Mouse (Mus musculus): ENCODE data around the gene Cbfa2t2.

The Cbfa2t2 gene

DNA sequence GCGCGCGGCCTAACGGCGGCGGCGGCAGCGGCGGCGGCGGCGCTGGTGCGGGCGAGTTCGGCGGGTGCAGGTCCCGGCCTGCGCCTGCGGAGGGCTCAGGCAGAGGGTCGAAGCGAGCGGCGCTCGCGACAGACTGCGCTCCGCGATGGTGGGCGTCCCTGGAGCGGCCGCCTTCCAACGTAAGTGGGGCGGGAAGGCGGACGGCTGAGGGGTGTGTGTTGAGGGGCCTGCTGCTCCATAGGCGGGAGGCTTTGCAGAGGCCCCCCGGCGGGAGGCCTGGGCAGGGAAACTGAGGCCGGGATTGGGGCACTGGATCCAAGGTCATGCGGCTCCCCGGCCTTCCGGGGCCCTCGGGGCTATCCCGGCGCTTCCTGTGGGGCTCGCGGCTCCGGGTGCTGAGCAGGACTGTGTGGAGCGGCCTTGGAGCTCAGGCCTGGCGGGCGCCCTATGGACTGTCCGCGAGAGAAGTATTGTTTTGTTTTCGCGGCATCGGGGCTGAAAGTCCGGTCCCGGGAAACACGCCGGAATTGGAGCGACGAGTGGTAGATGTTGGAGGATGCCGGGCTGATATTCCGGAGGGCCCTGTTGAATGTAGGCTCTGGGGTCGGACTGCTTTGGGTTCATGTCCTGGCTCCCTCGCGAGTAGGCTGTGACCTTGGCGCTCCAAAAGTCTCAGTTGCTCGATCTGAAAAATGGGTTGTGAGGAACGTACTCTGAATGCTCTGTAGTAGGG lies at the start of gene Cbfa2t2:
Gene Cbfa2t2, plus strand, starts transcription at position 24 of the 733 bp plus-strand sequence.
- no peak for DNase-seq (ENCODE audit: low read depth)

DNA sequence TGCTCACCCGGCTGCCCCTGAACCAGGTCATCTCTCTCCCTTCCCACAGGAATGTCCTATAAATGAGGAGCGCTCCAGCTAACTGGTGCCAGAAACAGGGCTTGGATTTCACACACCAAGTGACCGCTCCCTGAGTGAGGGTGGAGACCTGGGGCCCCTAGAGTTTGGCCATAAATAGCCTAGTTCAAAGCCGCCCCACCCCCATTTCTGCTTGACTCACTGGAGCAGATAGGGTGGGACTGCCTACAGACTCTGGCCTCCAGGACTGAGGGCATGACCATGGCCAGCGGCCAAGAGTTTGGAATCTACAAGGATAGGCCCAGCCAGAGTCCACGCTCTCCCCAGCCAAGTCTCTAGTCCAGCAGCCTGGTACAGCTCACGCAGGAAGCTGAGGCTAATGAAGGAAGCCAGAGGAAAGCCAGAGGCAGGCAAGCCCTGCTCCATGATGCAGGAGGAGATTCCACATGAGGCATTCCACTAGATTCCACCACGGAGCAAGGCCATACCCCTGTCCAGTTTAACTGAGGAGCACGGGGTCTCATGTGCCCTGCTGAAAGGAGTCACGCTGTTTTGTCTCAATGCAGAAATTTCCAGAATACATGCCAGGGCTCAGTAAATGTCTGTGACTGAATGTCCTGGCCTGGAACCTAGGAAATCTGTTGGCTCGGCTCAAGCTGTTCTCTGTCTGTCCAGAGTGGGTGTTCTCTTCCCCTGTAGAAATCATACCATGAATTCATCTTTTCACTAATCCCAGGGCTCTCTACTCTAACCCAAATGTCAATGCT lies 45.9 kb upstream of the Cbfa2t2 start:
- no peak for DNase-seq (ENCODE audit: low read depth)

DNA sequence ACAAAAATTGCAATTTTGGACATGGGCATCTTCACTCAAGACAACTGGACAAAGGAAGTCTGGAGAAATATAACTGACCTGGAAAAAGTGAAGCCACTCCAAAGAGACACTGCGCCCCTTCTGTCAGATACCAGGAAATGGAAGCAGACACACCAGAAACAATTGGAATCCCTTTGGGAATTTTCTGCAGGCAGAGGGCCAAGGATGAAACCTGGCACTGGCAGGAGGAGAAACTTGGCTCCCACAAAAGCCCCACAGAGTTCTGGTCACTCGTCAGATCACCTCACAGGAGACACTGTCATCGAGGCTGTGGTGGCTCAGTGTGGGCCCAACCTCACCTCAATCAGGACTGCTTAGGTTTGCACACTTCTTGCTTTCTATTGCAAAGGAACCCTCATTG lies 41.7 kb upstream of the Cbfa2t2 start:
- DNase-seq (ENCODE audit: low read depth), result no peak

DNA sequence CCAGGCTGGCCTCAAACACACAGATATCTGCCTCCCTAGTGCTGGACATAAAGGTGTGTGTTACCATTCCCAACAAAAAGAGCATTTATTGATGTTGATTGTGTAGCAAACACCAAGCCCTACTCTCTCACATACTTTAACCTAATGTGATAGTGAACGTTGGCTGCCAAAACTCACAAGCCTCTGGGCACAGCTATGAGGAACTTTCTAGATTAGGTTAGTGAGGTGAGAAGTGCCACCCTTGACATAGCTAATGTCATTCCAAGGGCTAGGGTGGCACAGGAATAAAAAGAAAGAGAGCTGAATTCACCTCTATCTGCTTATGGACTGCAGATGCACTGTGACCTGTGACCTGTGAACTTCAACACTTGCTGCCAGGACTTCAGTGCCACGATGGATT lies 39.8 kb upstream of the Cbfa2t2 start:
- DNase-seq (ENCODE audit: low read depth), result no peak

DNA sequence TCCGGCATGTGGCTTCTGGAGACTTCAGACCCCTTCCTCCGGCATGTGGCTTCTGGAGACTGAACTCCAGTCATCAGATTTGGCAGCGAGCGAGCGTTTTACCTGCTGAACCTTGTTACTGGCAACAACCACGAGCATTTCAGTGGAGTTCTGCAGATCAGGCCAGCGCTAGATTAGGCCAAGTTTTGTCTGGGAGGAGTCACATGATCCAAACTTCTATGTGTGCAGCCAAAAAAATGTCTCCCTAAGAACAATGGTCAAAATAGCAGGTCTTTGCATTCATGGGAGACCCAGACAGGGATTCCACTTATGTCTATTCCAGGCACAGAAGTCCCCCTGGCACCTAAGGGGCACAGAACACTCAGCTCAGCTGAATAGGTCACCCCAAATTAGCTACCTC lies 38.0 kb upstream of the Cbfa2t2 start:
- DNase-seq (ENCODE audit: low read depth), result no peak

DNA sequence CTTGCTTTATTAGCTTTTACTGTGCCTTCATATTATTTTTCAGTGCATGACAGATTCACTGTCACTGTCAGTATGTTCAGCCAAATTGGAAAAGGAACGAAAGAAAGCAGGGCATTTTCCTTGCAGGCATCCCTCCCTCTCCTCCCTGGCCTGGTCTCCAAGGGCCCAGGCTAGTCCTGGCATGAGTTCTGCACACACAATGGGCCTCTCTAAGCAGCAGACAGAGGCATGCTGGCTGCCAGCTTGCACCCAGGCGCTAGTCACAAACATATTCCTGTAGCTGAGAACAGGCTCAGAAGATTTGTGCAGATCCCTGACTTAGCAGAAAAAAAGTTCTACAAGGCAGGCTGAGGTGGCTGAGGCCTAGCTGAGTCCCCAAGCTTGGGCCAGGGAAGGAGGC lies 37.0 kb upstream of the Cbfa2t2 start:
- DNase-seq (ENCODE audit: low read depth), result no peak

DNA sequence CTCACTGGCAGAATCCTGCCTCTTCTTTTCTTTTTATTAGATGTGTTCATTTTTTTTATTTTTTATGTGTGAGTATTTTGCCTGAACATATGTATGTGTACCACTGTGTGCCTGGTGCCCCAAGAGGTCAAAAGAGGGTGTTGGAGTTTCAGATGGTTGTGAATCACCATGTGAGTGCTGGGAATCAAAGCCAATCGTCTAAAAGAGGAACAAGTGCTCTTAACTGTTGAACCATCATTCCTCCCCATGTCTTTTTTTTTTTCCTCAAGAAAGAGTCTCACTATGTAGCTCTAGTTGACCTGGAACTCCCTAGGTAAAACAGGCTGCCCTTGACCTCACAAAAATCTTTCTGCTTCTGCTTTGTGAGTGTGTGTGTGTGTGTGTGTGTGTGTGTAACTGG lies 34.3 kb upstream of the Cbfa2t2 start:
- no peak for DNase-seq (ENCODE audit: low read depth)

DNA sequence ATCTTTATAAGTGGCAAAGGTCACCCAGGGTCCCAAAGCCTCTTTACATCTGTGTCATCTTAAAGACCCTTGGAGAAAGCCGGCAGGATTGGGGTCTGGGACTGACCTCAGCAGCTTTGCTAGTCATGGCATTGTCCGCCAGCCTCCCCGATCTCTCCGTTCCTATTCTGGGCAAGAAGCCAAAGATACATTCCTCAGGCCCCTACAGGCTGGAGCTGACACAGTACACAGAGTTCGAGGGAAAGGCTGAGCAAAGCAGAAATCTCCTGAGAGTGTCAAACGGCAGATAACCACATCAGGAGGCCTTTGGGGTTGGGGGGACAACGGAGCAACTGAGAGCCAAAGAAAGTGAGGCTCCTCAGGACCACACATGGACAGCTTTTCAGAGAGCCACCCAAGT lies 33.5 kb upstream of the Cbfa2t2 start:
- DNase-seq (ENCODE audit: low read depth), result no peak

DNA sequence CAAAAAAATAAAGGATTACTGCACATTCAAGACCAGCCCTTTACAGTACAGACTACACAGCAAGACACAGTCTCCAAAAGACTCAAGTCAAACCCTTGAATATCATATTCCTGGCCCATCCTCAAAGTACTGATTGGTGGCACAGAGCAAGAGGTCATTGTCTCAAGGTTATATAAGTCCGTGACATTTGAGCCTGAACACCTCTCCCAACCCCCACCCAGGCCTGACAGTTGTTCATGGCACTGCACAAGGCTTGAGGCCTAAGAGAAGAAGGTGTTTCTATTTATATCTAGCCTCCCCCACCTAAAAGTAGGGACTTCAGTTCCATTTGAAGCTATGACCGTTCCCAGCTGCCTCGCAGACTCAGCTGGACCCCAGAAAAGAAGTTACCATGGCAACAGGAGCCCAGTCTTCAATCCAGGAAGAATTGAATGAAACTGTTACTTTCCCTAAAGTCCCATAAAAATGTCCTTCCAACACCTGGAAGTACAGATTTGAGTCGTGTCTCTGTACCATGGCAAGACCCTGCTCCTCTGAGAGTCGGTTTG lies 30.8 kb upstream of the Cbfa2t2 start:
- DNase-seq (ENCODE audit: low read depth), result no peak

DNA sequence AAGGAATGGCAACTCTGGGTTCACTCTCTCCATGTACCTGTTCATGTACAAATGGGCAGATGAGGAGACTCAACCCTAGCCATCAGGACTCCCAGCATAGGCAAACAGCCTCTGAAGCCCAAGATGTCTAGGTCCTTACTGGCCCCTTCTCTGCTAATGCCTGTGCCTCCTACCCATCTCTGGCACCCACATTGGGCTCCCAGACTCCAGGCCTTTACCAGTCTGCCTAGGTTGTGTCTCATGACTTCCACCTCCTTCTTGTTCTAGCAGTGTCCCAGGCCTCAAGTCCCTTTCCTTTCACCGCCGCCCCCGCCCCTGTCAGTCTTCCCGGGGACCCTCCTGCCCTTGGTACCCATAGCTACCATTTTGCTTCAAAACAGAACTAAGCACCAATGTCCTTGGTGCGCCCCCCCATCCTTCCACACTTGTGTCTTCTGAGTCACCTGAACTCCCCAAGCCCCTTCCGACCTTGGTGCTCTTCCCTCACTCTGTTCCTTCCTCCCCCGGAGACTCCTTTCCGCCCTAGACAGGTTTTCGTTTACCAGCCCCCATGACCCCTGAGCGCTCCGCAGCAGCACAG lies 29.1 kb upstream of the Cbfa2t2 start:
- DNase-seq (ENCODE audit: low read depth), result no peak

DNA sequence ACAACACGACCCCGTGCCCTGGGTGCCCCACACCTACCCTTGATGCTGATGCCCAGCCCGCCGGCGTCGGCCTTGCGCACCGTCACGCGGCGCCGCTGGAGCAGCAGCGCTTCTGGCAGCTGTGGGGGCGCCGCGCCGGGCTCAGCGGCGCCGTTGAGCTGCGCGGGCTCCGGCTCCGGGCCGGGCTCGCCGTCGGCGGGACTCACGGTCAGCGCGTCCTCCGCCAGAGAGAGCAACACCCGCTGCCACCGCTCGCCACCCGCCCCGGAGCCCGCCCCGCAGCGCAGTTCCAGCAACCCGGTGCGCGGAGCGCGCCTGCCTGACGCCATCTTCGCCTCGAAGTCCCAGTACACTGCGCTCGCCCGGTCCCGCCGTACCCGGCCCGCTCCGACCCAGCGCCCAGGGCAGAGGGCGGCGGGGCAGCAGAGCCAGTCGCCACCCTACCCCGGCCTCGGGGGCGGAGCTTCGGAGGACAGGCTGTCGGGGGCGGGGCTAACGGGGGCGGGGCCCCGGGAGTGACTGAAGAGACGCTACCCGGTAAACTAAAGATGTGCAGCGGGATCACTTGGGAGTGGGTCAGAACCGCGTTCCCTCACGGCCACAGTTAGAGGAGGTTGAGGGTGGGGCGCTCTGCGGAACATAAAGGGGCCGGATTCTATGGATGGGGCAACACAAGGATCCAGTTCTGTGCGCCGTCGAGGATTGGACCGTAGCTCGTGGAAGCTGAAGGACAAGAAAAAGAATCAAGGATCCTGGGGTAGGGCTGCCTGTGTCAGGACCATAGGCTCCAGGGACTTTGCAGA lies 28.4 kb upstream of the Cbfa2t2 start, which contains the start of gene Snta1:
Gene Snta1, minus strand, starts transcription at position 457 of the 803 bp plus-strand sequence.
- peak; percentile 70 for DNase-seq (ENCODE audit: low read depth)

DNA sequence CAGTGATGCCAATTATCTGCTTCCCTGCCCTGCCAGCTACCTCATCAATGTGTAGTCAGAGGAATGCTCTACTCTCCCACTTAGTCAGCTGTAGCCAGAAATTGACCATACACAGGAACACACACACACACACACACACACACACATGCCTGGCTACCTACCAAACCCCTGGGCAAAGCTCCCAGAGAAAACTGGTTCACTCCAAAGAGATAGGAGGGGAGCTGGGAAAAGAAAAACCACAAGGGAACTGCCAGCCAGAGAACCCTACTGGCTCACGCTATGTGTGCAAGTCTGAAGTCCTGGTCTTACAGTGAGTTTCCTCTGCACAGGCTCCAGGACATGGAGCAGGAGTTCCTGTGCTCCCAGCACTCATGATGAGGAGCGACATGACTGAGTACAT lies 25.9 kb upstream of the Cbfa2t2 start:
- no peak for DNase-seq (ENCODE audit: low read depth)

DNA sequence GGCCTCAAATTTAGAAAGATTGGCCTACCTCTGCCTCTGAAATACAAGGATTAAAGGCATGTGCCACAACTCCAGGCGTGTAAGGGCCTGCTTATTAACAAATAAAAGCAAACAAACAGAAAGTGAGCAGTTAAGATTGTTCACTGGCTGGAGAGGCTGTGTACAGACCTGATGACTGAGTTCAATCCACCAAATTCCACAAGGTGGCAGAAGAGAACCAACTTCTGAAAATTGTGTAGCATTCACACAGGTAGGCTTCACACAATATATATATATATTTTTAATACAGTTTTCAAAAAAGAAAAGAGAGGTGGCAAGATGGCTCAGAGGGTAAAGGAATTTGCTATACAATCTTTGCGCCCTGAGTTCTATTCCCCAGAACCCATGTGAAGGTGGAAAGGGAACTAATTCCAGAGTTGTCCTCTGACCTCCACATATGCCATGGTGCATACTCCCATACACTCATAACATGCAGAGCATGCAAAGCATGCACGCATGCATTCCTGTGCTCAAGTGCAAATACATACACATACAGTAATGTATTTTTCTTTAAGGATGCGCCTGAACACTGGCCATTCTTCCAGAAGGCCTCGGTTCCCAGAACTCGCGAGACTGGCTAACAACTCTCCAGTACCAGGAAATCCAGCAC lies 24.1 kb upstream of the Cbfa2t2 start:
- DNase-seq (ENCODE audit: low read depth), result peak; percentile 53

DNA sequence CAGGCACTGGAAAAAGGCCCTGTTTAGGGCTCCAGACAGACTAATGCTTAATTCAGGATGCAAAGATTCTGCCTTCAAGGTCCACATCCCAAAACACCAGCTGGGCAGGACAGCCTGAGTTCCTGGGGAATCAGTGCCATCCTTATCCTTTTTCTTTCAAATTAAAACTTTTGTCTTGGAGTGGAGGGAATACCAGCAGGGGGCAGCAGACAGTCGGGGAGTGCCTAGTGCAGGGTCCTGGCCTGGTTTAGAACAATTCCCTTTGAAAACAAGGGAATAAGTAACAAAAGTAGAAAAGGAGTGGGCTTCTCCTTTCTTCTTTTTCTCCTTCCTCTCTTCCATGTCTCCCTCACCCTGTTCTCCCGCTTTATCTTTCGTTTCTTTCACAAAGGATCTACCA lies 19.2 kb upstream of the Cbfa2t2 start:
- peak; percentile 53 for DNase-seq (ENCODE audit: low read depth)

DNA sequence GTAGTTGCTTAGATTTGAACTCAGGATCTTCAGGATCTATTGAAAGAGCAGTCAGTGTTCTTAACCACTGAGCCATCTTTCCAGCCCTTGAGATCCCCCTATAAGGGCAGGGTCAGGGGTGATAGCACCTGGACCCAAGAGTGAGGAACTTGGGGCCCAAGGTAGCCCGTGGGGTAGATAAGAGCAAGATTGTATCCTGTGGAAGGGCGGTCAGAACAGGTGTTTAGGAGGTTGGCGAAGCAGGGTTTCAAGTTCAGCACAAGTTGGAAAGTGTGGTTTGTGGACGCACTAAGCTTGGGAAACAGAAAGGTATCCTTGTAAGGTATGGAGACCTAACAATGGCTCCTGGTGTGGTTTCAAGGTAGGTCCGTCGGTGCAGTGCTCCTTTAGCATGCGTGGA lies 18.3 kb upstream of the Cbfa2t2 start:
- DNase-seq (ENCODE audit: low read depth), result no peak

DNA sequence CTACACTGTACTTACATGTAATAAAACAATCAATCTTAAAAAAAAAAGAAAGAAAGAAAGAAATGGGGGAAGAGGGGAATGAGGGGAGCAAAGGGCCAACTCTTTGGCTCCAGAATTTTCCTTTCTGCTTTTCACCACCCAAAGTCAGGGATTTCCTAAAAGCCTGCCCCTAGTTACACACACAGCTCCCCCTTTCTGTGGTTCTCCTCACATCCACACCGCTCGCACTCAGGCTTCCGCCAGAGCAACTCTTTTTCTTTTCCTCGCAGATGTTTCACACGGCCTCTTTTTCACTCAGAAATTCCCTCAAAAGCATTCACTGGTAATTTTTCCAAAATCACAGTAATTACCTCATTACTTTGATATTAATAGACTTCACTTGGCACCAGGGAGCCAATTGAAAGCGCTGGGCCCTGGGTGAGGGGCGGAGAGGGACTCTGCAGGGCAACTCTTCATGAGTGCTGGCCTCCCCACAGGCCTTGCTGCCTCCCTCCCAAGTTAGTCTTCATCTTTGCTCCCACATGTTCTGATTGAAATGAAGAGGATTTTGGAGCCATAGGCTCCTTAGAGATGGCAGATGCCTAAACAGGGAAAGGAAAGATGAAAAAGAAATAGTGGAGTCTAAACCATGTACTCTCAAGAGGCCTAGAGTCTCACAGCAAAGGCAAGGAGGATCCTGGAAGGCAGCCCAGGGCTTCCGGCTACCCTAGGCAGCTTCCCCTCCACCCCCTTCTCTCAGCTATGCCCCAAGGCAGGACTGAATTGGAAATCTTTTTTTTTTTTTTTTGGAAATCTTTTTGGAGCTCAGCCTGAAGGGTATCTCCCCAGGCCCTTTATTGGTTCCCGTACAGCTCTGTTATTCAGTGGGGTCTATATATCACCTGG lies 16.4 kb upstream of the Cbfa2t2 start:
- DNase-seq (ENCODE audit: low read depth), result no peak

DNA sequence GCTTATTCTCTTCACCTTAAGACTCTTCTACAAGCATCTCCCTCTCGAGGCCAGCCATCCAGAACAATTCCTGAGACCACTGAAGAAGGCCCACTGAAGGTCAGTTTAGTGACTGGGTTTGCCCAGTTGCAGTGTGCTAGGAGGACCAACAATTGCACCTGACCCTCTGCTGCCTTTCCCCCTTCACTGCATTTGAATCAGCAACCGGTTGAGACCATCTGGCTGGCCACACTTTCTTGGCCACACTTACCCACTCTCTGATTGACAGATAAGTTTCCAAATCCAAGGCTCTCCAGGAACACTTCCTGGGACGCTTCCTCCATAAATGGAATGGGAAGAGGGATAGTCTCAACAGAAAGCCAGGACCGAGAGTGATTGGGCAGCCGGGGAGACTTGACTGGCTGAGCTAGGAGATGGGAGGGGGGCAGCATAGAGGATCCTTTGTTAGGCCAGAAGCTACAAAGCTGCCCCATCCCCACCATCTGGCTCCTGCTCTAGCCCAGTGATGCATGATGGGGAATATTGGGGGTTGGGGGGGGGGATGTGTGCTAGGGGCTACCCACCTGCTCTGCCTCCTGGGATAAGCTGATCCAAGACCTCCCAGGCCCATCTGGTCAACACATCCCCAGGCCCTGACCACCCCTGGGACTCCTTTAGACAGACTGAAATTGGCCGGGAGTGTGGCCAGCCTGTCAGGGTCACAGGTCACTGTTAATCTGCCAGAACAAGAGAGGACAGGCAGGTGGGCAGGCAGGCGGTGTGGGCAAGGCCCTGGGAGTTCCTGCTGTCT lies 15.1 kb upstream of the Cbfa2t2 start:
- DNase-seq (ENCODE audit: low read depth), result no peak

DNA sequence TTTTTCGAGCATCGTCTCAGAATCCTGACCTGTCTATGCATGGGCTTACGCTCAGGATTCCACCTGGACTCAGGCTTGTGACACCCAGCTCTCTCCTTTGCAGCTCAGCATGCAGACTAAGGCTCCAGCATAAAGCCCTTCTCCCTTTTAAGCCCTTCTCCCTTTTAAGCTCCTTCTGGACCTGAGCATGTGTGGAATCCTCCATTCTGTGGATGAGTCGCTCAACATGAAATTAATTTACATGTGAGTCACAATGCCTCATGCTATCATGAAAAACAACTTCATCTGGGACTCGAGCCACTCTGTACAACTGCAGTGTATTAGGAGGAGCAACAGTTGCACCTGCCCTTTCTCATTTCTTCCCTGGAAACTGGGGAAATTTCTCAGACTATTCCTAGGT lies 14.1 kb upstream of the Cbfa2t2 start:
- no peak for DNase-seq (ENCODE audit: low read depth)

DNA sequence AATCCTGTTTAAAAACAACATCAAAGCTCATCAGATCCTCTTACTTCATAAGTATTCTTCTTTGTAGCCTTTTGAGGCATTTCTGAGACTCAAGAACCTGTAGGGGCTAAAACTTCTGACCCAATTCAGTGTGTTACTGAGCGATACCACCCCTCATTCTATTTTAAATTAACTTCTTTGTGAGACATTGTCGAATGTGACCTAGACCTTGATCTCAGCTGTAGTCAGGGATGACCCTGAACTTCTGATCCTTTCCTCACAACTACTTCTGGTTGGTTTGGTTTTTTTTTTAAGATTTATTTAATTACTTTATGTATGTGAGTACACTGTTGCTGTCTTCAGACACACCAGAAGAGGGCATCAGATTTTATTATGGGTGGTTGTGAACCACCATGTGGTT lies 12.7 kb upstream of the Cbfa2t2 start:
- no peak for DNase-seq (ENCODE audit: low read depth)

DNA sequence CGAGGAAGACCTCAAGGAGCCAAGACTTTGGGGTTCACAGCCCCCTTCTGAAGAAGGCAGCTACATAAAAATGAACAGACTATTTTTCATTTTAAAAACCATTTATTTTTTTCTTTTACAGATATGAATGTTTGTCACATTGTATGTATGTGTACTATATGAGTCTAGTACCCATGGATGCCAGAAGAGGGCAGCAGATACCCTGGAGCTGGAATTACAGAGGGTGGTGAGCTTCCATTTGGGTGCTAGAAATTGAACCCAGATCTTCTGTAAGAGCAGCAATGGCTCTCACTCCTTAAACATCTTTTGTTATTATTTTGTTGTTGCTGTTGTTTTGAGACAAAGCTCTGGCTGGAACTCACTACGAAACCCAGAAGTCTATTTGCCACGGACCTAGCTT lies 10.8 kb upstream of the Cbfa2t2 start:
- no peak for DNase-seq (ENCODE audit: low read depth)
